Mouse (Mus musculus): ENCODE results near the gene Stk36.

The Stk36 gene

GRCm38 (mm10) chr1:74672731-74673130 is 71.5 kb downstream of the Stk36 start:
- DNase-seq, result no peak

DNA sequence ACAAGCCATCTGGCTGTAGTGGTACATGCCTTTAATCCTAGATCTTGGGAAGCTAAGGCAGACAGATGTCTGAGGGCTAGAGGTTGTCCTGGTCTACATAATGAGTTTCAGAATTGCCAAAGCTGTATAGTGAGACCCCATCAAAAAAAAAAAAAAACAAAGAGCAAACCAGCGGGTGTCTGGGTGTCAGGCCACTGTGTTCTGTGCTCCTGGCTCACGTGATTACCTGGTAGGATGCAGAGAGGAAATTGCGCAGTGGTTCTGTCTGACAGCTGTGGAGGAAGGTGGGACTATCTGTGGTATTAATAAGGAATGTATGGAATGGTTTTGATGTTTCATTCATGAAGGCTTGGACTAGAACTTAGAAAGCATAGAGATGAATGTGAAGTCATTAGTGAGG is 75.6 kb downstream of the Stk36 start:
- no peak for DNase-seq

DNA sequence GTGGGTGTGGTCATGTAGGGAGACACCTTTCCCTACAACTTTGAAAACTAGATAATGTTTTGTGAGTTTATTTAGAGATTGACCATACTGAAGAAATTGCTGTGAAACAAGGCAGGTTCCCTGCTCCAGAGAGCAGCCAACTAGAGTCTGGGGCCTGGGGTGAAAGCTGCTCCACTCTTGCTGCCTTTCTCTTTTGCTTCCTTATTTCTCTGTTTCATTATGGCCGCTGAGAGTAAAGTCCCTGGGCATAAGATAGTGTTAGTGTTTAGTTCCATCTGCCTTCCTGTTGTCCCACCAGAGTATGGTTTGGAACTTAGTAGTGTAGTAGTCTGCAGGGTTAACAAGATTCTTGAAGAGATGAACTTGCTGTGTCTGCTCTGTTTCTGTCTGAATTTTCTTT is 76.6 kb downstream of the Stk36 start:
- DNase-seq, result no peak
